Mouse (Mus musculus) forebrain, embryonic 10.5 days (tissue): ENCODE data around the gene Bptf. TPM values are rescaled to one million over a fixed set of nuclear protein-coding genes. Genes with fewer than 3 reads are reported as not detected.

ENCODE experiments used
- DNase-seq: peaks from one replicate; pipeline ENCODE4 v3.0.0-alpha.2; 2017; ENCODE audit warnings: low spot score; ENCODE audit errors: extremely low spot score
- H3K27ac ChIP-seq: fragments of 300-500 bp; sonication (generic); 2 replicates; pipeline ENCODE4 v1.5.1; 2016; ENCODE audit warnings: mild to moderate bottlenecking
- H3K27me3 ChIP-seq: fragments of 300-500 bp; sonication (generic); 2 replicates; pipeline ENCODE4 v1.6.1; 2016; ENCODE audit warnings: mild to moderate bottlenecking; ENCODE audit not compliant: poor library complexity, severe bottlenecking
- H3K36me3 ChIP-seq: fragments of 300-500 bp; sonication (generic); replicated peaks from 2 replicates; pipeline ENCODE4 v1.6.1; 2016; ENCODE audit warnings: mild to moderate bottlenecking, moderate library complexity
- H3K4me1 ChIP-seq: fragments of 300-500 bp; sonication (generic); 2 replicates; pipeline ENCODE4 v1.6.1; 2016
- H3K4me3 ChIP-seq: fragments of 300-500 bp; sonication (generic); 2 replicates; pipeline ENCODE4 v1.5.1; 2016; ENCODE audit warnings: mild to moderate bottlenecking, moderate library complexity
- H3K9me3 ChIP-seq: fragments of 300-500 bp; sonication (generic); 2 replicates; pipeline ENCODE4 v1.6.1; 2016; ENCODE audit warnings: mild to moderate bottlenecking, moderate library complexity
- WGBS: fragments of 180-500 bp; shearing (Covaris S2); methylation state at CpG from one replicate; pipeline ENCODE4 v1.1.7; 2016; 5-methylcytosine and 5-hydroxymethylcytosine counted together
- polyA plus RNA-seq: library from polyadenylated mRNA; unstranded; fragments of >200 nt; fragmentation: Nextera tagmentation; extraction: Ambion mirVana; gene quantifications from 2 replicates; pipeline ENCODE4 v1.2.1, GENCODE M21; 2016

The Bptf gene
- polyA plus RNA-seq, 1 experiment from 2014 or later = 35.7 TPM

DNA sequence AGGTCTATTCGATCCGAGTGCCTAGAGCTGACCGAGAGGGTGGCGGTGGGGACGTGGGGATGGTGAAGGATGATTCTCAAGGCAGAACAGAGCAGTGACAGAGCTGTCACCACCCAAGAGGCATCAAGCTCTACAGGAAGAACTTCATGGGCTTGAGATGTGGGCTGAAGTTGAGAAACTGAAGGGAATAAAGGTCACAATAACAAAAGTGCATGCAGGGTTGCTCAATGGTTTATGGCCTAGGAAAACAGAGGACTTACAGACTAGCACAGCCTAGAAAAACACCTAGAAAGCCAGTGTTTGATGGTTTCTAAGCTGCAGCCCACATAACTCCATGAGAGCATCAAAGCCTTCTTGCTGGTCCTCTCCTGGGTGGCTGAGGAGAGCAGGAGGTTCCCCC is 92.5 kb downstream of the Bptf start:
- Histone ChIP-seq H3K4me3 (no peak overlapping the region), H3K27me3 (no peaks in the 10 kb centered on the region), H3K4me1 (peaks cover 5% of the 10 kb centered on the region), H3K27ac (no peak overlapping the region), H3K9me3 (no peaks in the 10 kb centered on the region), H3K36me3 (peaks cover 94% of the 10 kb centered on the region)
- no peak for DNase-seq
- 96% methylated on average over 5 of the region's 5 CpGs for WGBS

DNA sequence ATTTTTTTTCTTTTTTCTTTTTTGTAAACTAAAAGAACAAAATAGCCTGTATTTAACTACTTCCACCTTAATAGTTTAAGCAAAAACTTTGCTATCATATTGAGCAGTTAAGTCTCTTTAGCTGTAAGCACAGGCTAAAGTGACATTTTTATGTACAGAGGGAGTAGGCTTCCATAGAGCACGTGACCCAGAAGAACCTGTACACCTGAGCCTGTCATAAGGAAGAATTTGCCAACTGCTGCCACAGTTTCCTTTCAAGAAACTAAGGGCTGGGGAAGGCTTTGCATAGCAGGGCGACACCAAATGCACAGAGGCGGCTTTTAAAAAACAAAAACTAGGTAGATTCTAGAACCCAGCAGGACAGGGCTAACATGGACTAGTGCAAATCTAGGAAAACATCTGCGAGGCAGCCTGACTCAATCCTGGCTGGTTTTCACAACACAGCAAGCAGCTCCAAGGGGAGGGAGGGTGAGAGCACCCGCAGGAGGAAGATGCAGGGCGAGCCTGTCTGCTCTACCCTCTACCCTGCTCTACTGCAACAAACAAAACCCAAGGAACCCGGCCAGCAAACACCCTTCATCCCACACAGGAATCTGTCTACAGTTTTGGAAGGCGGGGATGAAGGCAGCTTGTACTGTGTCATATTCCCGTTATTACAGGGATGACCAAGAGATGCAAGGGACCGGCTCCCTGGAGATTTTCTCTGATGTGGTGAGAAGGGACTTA is 97.7 kb downstream of the Bptf start:
- Histone ChIP-seq H3K27me3 (peaks cover 6% of the 10 kb centered on the region), H3K36me3 (peaks cover 51% of the 10 kb centered on the region), H3K27ac (no peak overlapping the region), H3K9me3 (no peaks in the 10 kb centered on the region), H3K4me3 (no peak overlapping the region), H3K4me1 (peaks cover 40% of the 10 kb centered on the region)
- WGBS = 91% methylated on average over 10 of the region's 10 CpGs
- DNase-seq = no peak

DNA sequence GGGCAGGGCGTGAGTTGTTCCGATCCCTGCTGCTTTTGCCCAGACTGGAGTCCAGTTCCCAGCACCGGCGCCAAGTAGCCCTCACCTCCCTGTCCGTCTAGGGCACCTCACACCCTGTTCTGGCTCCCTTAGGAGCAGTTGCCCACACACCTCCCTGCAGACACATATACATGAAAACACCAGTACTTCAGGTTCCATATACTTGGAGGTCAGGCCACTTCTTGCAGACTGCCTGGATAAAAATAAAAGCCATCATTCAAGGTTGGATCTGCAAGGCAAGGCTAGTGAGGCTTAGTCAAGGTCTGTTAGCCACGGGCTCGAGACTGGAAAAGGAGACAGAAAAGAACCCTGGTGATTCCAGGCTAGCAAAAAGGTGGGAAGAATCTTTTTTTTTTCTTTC is 100.3 kb downstream of the Bptf start:
- H3K27ac ChIP-seq = peak overlapping the region; percentile 68
- WGBS = 18% methylated on average over 7 of the region's 7 CpGs
- DNase-seq = no peak

GRCm38 (mm10) chr11:107029536-107029935 is 102.4 kb downstream of the Bptf start:
- H3K4me1 ChIP-seq = peaks cover 80% of the 10 kb centered on the region
- 60% methylated on average over 19 of the region's 19 CpGs for WGBS

More for the DNA sequence above, 100.3 kb downstream of the Bptf start:
- Histone ChIP-seq H3K4me3 (no peak overlapping the region; the same call in 1 of the 2 replicates), H3K4me1 (peaks cover 63% of the 10 kb centered on the region), H3K36me3 (peaks cover 25% of the 10 kb centered on the region), H3K27me3 (peaks cover 17% of the 10 kb centered on the region), H3K9me3 (no peaks in the 10 kb centered on the region)

GRCm38 (mm10) chr11:107028754-107029153 is 103.2 kb downstream of the Bptf start:
- peaks cover 43% of the 10 kb centered on the region for H3K27me3 ChIP-seq
- H3K4me1 ChIP-seq = peaks cover 84% of the 10 kb centered on the region
- DNase-seq = no peak
- H3K4me3 ChIP-seq = peak overlapping the region; percentile 75
- no peaks in the 10 kb centered on the region for H3K9me3 ChIP-seq
- peak overlapping the region; percentile 94; the same call in 1 of the 2 replicates for H3K27ac ChIP-seq
- 0 out of 2 replicates have a peak, but pooled peaks cover 5% of the 10 kb centered on the region for H3K36me3 ChIP-seq
- 75% methylated on average over 6 of the region's 6 CpGs for WGBS

More at GRCm38 (mm10) chr11:107029536-107029935, 102.4 kb downstream of the Bptf start:
- Histone ChIP-seq H3K27me3 (peaks cover 36% of the 10 kb centered on the region), H3K4me3 (no peak overlapping the region; the same call in 1 of the 2 replicates), H3K27ac (no peak overlapping the region), H3K9me3 (no peaks in the 10 kb centered on the region), H3K36me3 (peaks cover 8% of the 10 kb centered on the region)
- DNase-seq = no peak

GRCm38 (mm10) chr11:107028275-107028618 is 103.7 kb downstream of the Bptf start:
- WGBS = 5% methylated on average over 29 of the region's 29 CpGs

DNA sequence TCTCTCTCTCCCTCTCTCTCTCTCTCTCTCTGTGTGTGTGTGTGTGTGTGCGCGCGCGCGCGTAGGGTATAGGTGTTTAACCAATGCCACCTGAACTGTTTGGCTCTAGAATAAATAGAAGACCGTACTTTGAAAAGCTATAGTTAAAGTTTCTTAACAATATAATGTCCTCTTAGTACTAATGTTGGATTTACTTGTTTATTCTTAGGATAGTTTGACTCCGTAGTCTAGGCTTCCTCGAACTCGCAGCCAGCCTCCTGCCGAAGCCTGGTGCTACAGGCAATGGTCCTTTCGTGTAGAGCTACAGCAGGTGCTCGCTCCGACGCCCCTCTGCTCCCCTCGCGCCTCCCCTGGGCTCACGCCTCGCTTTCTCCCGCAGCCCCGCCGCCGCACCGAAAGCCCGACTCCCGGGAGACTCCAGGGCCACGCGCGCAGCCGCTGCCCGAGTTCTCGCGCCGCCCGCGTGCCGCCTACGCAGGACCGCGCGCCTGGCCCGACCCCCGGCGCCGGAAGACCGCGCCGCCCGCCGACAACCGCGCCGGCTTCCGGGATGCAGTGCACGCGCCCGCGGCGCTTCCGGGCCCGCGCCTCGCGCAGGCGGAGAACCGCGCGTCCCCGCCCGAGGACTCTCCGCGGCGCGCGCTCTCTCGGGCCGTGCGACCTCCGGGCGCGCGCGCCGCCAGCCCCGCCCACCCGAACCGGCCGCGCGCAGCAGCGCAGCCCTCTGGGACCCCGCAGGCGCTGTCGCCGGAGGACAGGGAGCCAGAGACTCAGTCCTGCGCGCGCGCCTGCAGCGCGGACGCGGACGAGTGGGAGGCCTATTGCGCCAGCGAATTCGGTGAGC is 104.3 kb downstream of the Bptf start:
- peaks cover 77% of the 10 kb centered on the region for H3K4me1 ChIP-seq
- 0 out of 2 replicates have a peak, but pooled peaks cover 2% of the 10 kb centered on the region for H3K36me3 ChIP-seq
- DNase-seq = peak; percentile 83
- 1% methylated on average over 107 of the region's 107 CpGs for WGBS
- no peaks in the 10 kb centered on the region for H3K9me3 ChIP-seq
- H3K27ac ChIP-seq = peak overlapping the region; percentile 94
- H3K4me3 ChIP-seq = peak overlapping the region; percentile 75
- H3K27me3 ChIP-seq = peaks cover 44% of the 10 kb centered on the region

More at GRCm38 (mm10) chr11:107028275-107028618, 103.7 kb downstream of the Bptf start:
- peak overlapping the region; percentile 94 for H3K27ac ChIP-seq
- H3K4me1 ChIP-seq = peaks cover 83% of the 10 kb centered on the region
- peak overlapping the region; percentile 75 for H3K4me3 ChIP-seq
- 0 out of 2 replicates have a peak, but pooled peaks cover 5% of the 10 kb centered on the region for H3K36me3 ChIP-seq
- no peak for DNase-seq
- peaks cover 44% of the 10 kb centered on the region for H3K27me3 ChIP-seq
- no peaks in the 10 kb centered on the region for H3K9me3 ChIP-seq

DNA sequence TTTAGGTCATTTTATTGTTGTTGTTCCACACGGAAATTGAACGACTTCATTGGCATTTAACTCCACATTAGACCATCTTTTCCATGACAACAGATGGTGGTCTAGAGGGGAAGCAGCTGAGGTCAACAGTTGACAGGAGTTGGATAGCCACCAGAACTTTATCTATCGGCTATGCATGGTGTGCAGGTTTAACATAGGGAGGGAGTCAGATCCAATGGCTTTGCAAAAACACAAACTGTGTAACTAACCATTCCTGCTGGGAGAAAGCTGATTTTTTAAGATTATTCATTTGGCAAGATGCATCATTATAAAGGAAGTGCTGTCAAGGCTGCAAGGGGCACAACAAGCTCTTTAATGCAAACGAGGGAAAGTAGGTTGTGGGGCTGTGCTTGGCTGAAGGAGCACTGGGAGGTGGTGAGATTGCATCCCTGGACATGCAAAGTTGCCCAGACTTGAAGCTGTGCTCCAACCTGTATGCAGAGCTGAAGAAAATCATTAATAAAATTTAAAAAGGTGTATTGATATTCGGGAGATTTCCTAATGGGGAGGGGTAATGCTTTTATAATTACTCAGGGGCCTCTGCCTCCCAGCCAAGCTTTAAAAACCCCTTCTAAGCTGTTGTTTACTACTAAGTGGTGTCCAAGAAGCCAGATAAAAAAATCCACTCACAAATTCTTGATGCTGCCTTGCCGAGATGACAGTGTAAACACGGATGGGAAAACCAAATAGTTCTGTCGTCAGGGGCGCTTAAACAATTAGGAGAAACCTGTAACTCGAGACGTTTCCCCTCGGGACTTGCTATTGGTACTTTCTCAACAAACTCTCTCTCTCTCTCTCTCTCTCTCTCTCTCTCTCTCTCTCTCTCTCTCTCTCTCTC is 105.1 kb downstream of the Bptf start:
- peaks cover 44% of the 10 kb centered on the region for H3K27me3 ChIP-seq
- WGBS = 14% methylated on average over 12 of the region's 12 CpGs
- no peak for DNase-seq

GRCm38 (mm10) chr11:107025411-107026321 is 106.3 kb downstream of the Bptf start, which contains the start of gene 1810010H24Rik:
1810010H24Rik (plus strand) TSS chr11:107025681.
- H3K27me3 ChIP-seq = peaks cover 44% of the 10 kb centered on the region
- DNase-seq = peak; percentile 47
- H3K9me3 ChIP-seq = no peaks in the 10 kb centered on the region
- peak within 1 kb of the TSS; percentile 74 for H3K27ac ChIP-seq
- H3K36me3 ChIP-seq = no peaks in the 10 kb centered on the region
- H3K4me3 ChIP-seq = peak within 1 kb of the TSS; percentile 75
- H3K4me1 ChIP-seq = peaks cover 58% of the 10 kb centered on the region
- under 1% methylated on average over 45 of the region's 45 CpGs for whole genome bisulfite sequencing

More for the DNA sequence above, 105.1 kb downstream of the Bptf start:
- Histone ChIP-seq H3K9me3 (no peaks in the 10 kb centered on the region), H3K27ac (peak overlapping the region; percentile 94), H3K4me1 (peaks cover 68% of the 10 kb centered on the region), H3K4me3 (peak overlapping the region; percentile 75), H3K36me3 (no peaks in the 10 kb centered on the region)

- H3K27me3 ChIP-seq = peaks cover 40% of the 10 kb centered on the region
- no peak for DNase-seq
- 0 out of 2 replicates have a peak overlapping the region, but pooled peaks have one; percentile 40 for H3K27ac ChIP-seq
- H3K36me3 ChIP-seq = no peaks in the 10 kb centered on the region
- WGBS = 67% methylated on average over 4 of the region's 4 CpGs
- no peaks in the 10 kb centered on the region for H3K9me3 ChIP-seq
- peak overlapping the region; percentile 75 for H3K4me3 ChIP-seq
- H3K4me1 ChIP-seq = peaks cover 52% of the 10 kb centered on the region
Measured at GRCm38 (mm10) chr11:107024406-107024805, 107.5 kb downstream of the Bptf start.

DNA sequence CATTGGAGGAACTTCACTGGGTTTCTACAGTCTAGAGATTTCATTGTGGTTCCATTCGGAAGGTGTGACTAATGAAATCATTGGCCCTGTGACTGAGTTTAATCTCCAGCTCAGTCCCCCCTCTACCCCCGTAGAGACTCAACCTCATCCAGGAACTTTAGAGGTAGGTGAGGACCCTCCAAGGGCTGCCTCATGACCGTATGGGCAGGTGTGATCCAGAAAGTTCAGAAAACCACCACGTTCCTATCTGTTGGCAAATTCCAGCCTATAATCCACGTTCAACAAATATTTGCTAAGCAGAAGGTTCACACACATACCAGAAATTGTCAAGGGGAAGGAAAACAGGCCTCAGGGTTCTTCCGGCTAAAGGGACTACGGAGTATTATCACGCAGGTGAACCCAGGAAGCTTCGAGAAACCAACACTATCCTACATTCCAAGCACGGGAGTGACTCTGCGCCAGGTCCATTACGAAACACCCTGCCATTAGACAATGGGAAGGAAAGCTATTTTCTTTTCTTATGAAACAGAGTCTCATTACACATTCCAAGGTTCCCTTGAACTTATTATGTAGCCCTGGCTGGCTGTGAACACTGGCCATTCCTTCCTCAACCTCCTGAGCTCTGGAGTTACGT is 109.8 kb downstream of the Bptf start:
- no peaks in the 10 kb centered on the region for H3K36me3 ChIP-seq
- no peak overlapping the region for H3K27ac ChIP-seq
- peaks cover 42% of the 10 kb centered on the region for H3K4me1 ChIP-seq
- peaks cover 32% of the 10 kb centered on the region for H3K27me3 ChIP-seq
- H3K4me3 ChIP-seq = no peak overlapping the region
- DNase-seq = no peak
- no peaks in the 10 kb centered on the region for H3K9me3 ChIP-seq
- 91% methylated on average over 13 of the region's 13 CpGs for WGBS
